Mouse (Mus musculus): Measurements from ENCODE around the gene Itgb1bp2. TPM values are rescaled to one million over a fixed set of nuclear protein-coding genes. Genes with fewer than 3 reads are reported as not detected.

Gene Itgb1bp2
- total RNA-seq, 2 experiments from 2014 or later, result 0.66 to 1.2 TPM

Other genes with a start within 250 kb of the Itgb1bp2 start
- 10 to 100 TPM; 69.4 to 75.2 TPM for gene Snx12, start 226.5 kb upstream of the Itgb1bp2 start, total RNA-seq (2021)
- gene Foxo4, start 194.6 kb upstream of the Itgb1bp2 start, total RNA-seq (2021), result 10 to 100 TPM; 15.4 to 18.1 TPM
- gene Gm614, start 185.1 kb upstream of the Itgb1bp2 start, total RNA-seq (2021), result not detected
- 1 to 10 TPM; 1.5 to 1.6 TPM for gene Il2rg, start 180.8 kb upstream of the Itgb1bp2 start, total RNA-seq (2021)
- gene Gm20489, start 180.1 kb upstream of the Itgb1bp2 start, total RNA-seq (2021), result not detected
- 10 to 100 TPM; 18.4 to 22.7 TPM for gene Med12, start 175.1 kb upstream of the Itgb1bp2 start, total RNA-seq (2021)
- 100 to 1,000 TPM; 174 to 180 TPM for gene Nlgn3, start 149.9 kb upstream of the Itgb1bp2 start, total RNA-seq (2021)
- gene Gjb1, start 72.7 kb upstream of the Itgb1bp2 start, total RNA-seq (2021), result 10 to 100 TPM in 1 of 2 experiments, 1 to 10 TPM in 1; 8.3 to 10.3 TPM
- gene Zmym3, start 28.2 kb upstream of the Itgb1bp2 start, total RNA-seq (2021), result 100 to 1,000 TPM; 119 to 145 TPM
- gene Nono, start 19.8 kb upstream of the Itgb1bp2 start, total RNA-seq (2021), result 100 to 1,000 TPM; 118 to 130 TPM
- 10 to 100 TPM; 47.2 to 48.5 TPM for gene Taf1, start 83.6 kb downstream of the Itgb1bp2 start, total RNA-seq (2021)
- gene Ogt, start 191.0 kb downstream of the Itgb1bp2 start, total RNA-seq (2021), result 100 to 1,000 TPM; 212 to 236 TPM

Measured in left cerebral cortex, postnatal 25 days (tissue).